Mouse (Mus musculus) C2C12 (cell line): ENCODE measurements at regions not wholly inside any gene's neighbourhood (a gene's known extent, or its start where the extent isn't known, plus 50 kb on each side); places are given as distances from the start of the nearest gene placed in this dataset.

Experiments
- CTCF ChIP-seq: IDR thresholded peaks from one replicate; pipeline ENCODE4 v1.5.1; 2011; ENCODE audit not compliant: control insufficient read depth, insufficient read depth, insufficient read length
- FOSL1 ChIP-seq: IDR thresholded peaks from one replicate; pipeline ENCODE4 v1.8.0; 2011; ENCODE audit warnings: mild to moderate bottlenecking, low read length; ENCODE audit not compliant: poor library complexity, insufficient read depth, severe bottlenecking
- MAX ChIP-seq: IDR thresholded peaks from one replicate; pipeline ENCODE4 v1.6.1; 2011; ENCODE audit warnings: mild to moderate bottlenecking, control low read depth
- MYOG ChIP-seq: IDR thresholded peaks from one replicate; pipeline ENCODE4 v1.6.1; 2011; ENCODE audit not compliant: control insufficient read depth, insufficient read length; ENCODE audit errors: extremely low read depth
- USF1 ChIP-seq: IDR thresholded peaks from one replicate; pipeline ENCODE4 v1.6.1; 2011; ENCODE audit warnings: low read depth, mild to moderate bottlenecking, control low read depth, moderate library complexity

GRCm38 (mm10) chr16:80546598-80546997 is 653.9 kb upstream of the Ncam2 start:
- TF ChIP-seq CTCF, result no peak
- TF ChIP-seq FOSL1, result no peak
- no peak for TF ChIP-seq USF1
- no peak for TF ChIP-seq MYOG
- no peak for TF ChIP-seq MAX
